Mouse (Mus musculus): ENCODE measurements around the gene Wnt3a.

GRCm38 (mm10) chr11:59336381-59336780 is 45.8 kb upstream of the Wnt3a start:
- peak; percentile 53 for TF ChIP-seq CTCF (IDR thresholded peaks at IDR 0.05; ENCODE audit: low read depth)
- no peak for TF ChIP-seq EP300 (optimal IDR thresholded peaks at IDR 0.05)
